Mouse (Mus musculus) heart, adult 2 months (tissue): Measurements from ENCODE around the gene Clint1.

Experiments
- CTCF ChIP-seq: fragments of 200-600 bp; IDR thresholded peaks from 2 replicates; pipeline ENCODE4 v1.8.1; 2022; ENCODE audit warnings: antibody characterized with exemption, mild to moderate bottlenecking, moderate library complexity
- POLR2A ChIP-seq: fragments of 200-500 bp; IDR thresholded peaks from 2 replicates; pipeline ENCODE4 v1.6.1; 2011; ENCODE audit warnings: mild to moderate bottlenecking, low read depth, low read length, control low read depth; ENCODE audit not compliant: insufficient read depth

DNA sequence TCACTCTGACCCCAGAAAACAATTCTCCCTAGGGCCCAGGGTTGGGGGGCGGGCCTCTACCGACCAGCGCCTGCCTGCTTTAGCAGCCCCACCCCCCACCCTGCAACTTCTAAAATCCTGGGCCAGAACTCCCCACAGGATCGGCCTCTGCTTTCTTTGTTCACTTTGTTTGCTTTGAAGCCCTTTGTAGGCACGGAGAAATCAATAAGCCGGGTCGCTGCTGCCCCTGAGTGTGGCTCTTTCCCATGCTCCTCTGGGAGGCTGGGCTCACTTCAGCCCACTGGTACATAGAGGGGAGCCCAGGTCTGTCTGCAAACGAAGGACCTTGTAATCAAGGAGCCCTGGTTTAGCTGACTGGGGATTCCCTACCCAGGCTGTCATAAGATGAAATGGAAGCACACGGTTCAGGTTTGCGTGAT is 69.6 kb downstream of the Clint1 start:
- no peak for TF ChIP-seq POLR2A
- no peak for TF ChIP-seq CTCF
